Mouse (Mus musculus) olfactory bulb, adult 2 months (tissue): Measurements from ENCODE around the gene Atp5h. TPM values are rescaled to one million over a fixed set of nuclear protein-coding genes. Genes with fewer than 3 reads are reported as not detected.

ENCODE experiments used
- H3K27ac ChIP-seq: fragments of 200-500 bp; 2 replicates; pipeline ENCODE4 v1.5.1; 2012; ENCODE audit warnings: low read depth, low read length; ENCODE audit not compliant: insufficient read depth
- H3K4me1 ChIP-seq: fragments of 200-500 bp; 2 replicates; pipeline ENCODE4 v1.6.1; 2012; ENCODE audit warnings: low read length; ENCODE audit not compliant: control insufficient read depth, insufficient read depth
- H3K4me3 ChIP-seq: fragments of 200-500 bp; 2 replicates; pipeline ENCODE4 v1.5.1; 2012; ENCODE audit warnings: mild to moderate bottlenecking, low read depth, low read length, moderate library complexity; ENCODE audit not compliant: insufficient read depth
- CTCF ChIP-seq: fragments of 200-500 bp; IDR thresholded peaks from 2 replicates; pipeline ENCODE4 v1.5.1; 2012; ENCODE audit warnings: low read depth, mild to moderate bottlenecking, low read length, moderate library complexity; ENCODE audit not compliant: insufficient read depth
- POLR2A ChIP-seq: fragments of 200-500 bp; IDR thresholded peaks from 2 replicates; pipeline ENCODE4 v1.6.1; 2012; ENCODE audit warnings: mild to moderate bottlenecking, low read depth, low read length, moderate library complexity; ENCODE audit not compliant: insufficient read depth
- WGBS: fragments of 180-500 bp; shearing (Covaris S2); methylation state at CpG from one replicate; pipeline ENCODE4 v1.1.7; 2018; 5-methylcytosine and 5-hydroxymethylcytosine counted together
- polyA plus RNA-seq: library from polyadenylated mRNA; stranded (reverse); fragments of >200 nt; gene quantifications from 2 replicates; pipeline ENCODE4 v1.2.4, GENCODE M21; 2012; ENCODE audit warnings: low replicate concordance; ENCODE audit not compliant: missing spikeins, insufficient read depth, insufficient read length

Gene Atp5h
- polyA plus RNA-seq, 1 experiment, result not detected

- H3K4me3 ChIP-seq, result peak overlapping the region; percentile 50
- TF ChIP-seq CTCF (no peak), POLR2A (peak; percentile 40; the same call in 1 of the 2 replicates)
- peak overlapping the region; percentile 61 for H3K27ac ChIP-seq
- H3K4me1 ChIP-seq, result peaks cover 14% of the 10 kb centered on the region
- WGBS, result 1% methylated on average over 30 of the region's 30 CpGs
These were observed 45.7 kb downstream of the Atp5h start for GRCm38 (mm10) chr11:115373805-115374694.

DNA sequence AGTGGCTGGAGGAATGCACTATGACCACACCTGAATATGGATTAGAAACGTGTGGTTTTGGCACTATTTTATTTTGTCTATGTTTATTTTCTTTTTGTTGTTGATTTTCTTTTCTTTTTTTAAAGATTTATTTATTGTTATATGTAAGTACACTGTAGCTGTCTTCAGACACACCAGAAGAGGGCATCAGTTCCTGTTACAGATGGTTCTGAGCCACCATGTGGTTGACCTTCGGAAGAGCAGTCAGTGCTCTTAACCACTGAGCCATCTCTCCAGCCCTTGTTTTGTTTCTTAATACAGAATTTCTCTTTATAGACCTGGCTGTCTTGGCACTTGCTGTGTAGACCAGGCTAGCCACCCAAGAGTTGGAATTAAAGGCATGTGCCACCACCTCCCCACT is 47.0 kb downstream of the Atp5h start:
- H3K27ac ChIP-seq, result no peak overlapping the region
- WGBS, result 52% methylated on average over 2 of the region's 2 CpGs
- no peak overlapping the region for H3K4me3 ChIP-seq
- peaks cover 15% of the 10 kb centered on the region for H3K4me1 ChIP-seq
- TF ChIP-seq POLR2A (no peak), CTCF (no peak)

DNA sequence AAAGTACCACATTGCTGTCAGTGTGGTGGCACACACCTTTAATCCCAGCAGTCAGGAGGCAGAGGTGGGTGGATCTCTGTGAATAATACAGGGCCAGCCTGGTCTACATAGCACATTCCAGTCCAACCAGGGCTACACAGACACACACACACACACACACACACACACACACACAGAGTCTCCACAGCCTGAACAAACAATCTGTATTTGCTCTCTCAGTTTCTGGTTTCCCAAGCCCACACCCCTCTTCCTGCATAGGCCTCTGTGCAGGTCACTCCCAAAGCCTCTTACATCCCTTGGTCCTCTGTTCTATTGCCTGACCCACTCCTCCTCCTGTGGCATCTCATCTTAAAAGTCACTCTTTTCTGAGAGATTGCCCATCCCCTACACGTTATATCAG is 47.7 kb downstream of the Atp5h start:
- Histone ChIP-seq H3K4me1 (peaks cover 17% of the 10 kb centered on the region), H3K27ac (no peak overlapping the region), H3K4me3 (no peak overlapping the region)
- WGBS, result 87% methylated on average over 1 of the region's 1 CpGs
- TF ChIP-seq CTCF, result no peak
- TF ChIP-seq POLR2A, result no peak

DNA sequence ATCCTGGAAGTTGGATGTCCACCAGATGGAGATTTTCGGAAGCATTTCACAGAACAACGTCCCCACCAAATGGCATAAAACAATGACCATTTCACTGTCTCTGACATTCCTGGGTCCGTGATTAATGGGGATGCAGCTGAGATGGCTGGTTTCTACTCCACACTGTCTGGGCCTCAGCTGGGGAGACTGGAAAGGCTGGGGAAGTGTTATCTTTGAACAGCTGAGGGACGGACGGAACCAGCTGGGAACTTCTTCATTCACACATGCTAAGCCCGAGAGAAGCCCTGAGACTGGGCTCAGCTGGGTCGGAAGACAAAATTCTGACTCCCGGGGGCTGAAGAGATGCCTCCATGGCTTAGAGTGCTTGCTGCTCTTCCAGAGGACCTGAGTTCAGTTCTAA is 48.4 kb downstream of the Atp5h start:
- TF ChIP-seq POLR2A (no peak), CTCF (no peak)
- Histone ChIP-seq H3K4me3 (no peak overlapping the region), H3K4me1 (peaks cover 24% of the 10 kb centered on the region), H3K27ac (no peak overlapping the region)
- 84% methylated on average over 8 of the region's 8 CpGs for WGBS

DNA sequence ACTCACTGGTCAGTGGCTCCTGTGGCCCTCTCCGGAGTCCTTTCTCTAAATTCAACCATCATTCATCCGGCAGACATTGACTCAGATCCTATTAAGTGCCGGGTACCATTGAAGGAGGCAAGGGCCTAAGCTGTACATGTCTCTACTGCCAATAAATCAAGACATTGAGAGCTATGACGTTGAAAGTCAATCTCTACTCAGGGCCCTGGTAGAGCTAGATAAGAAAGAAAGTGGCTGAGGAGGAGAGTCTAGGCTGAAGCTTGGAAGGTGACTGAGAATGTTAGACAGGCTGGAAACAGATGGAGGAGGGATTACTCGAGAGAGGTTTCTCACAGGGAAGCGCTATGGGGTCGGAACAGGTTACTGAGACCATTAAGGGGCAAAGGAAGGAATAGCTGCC is 49.4 kb downstream of the Atp5h start:
- Histone ChIP-seq H3K4me1 (peaks cover 30% of the 10 kb centered on the region), H3K4me3 (no peak overlapping the region), H3K27ac (no peak overlapping the region)
- 69% methylated on average over 7 of the region's 7 CpGs for WGBS
- no peak for TF ChIP-seq POLR2A
- TF ChIP-seq CTCF, result no peak

DNA sequence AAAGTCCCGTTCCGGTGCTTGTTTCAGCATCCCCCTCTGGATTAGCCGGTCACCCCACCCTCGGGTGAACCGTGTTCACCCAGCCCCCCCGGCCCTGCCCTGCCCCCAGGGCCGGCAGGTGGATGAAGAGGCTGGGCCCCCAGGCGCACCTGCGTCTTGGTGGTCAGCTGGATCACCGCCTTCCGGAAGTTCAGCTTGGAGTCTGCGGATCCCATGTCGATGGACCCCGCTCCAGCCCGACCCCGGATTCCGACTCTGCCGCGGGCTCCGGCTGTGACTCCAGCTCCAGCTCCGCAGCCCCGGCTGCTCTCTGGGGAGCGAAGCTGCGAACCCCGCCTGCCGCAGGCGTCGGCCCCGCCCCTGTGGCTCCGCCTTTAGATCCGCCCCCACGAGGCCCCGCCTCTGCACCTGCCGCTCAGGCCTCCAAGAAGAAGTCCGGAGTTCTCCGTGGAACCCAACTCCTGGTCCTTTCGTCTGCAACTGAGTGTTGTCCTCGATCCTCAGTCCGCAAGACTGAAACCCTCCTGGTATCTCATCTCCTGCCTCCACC is 52.3 kb downstream of the Atp5h start, which contains the start of gene Hid1:
Hid1 (minus strand) TSS at position 362 of the 550 bp plus-strand sequence.
- peak within 1 kb of the TSS; percentile 88 for H3K4me3 ChIP-seq
- WGBS, result 1% methylated on average over 39 of the region's 39 CpGs
- peak within 1 kb of the TSS; percentile 84 for H3K27ac ChIP-seq
- peaks cover 24% of the 10 kb centered on the region for H3K4me1 ChIP-seq
- no peak for TF ChIP-seq CTCF
- TF ChIP-seq POLR2A, result peak; percentile 96

GRCm38 (mm10) chr11:115366706-115367394 is 52.9 kb downstream of the Atp5h start:
- WGBS, result under 1% methylated on average over 28 of the region's 28 CpGs
- Histone ChIP-seq H3K4me3 (peak overlapping the region; percentile 88), H3K4me1 (peaks cover 24% of the 10 kb centered on the region), H3K27ac (peak overlapping the region; percentile 84)
- TF ChIP-seq POLR2A, result no peak
- TF ChIP-seq CTCF, result no peak

DNA sequence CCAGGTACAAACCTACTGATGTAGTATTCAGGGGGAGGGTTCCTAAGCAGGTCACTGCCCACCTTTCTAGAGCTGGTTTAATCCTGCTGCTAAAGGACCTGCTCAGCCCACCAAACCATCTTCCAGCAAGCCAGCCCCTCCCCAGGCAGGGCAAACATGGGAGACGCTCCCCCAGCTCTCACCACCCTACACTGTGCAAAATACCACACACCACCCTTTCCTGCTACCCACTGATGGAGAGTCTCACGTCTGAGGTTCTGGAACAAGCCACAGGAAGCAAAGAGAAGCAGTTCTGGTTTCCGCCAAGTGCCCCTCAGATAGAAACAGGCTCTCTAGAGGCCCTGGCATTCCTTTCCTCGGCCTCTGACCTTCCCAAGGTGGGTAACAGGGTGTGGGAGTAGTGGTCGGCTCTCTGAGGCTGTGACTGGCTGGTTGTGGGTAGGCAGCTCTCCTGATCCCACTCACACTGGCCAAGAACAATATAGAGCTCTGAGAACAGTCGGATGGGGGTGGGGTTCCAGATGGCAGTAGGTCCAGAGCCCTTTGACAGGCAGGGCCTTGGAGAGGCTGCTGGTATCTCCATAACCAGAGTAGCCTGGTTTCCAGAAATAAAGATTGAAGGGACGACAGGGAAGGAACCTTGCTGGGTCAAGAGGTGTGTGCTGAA is 53.6 kb downstream of the Atp5h start:
- TF ChIP-seq POLR2A (no peak), CTCF (no peak)
- peak overlapping the region; percentile 88 for H3K4me3 ChIP-seq
- WGBS, result 41% methylated on average over 7 of the region's 7 CpGs
- H3K27ac ChIP-seq, result no peak overlapping the region
- H3K4me1 ChIP-seq, result peaks cover 24% of the 10 kb centered on the region

Other genes with a start within 250 kb of the Atp5h start
- gene Tmem104, start 232.5 kb downstream of the Atp5h start, polyA plus RNA-seq, result not detected in 2 replicates
- gene Nat9, start 232.1 kb downstream of the Atp5h start, polyA plus RNA-seq, result not detected in 2 replicates
- gene Grin2c, start 152.7 kb downstream of the Atp5h start, polyA plus RNA-seq, result not detected in 2 replicates
- not detected in 2 replicates for gene Fdxr, start 142.9 kb downstream of the Atp5h start, polyA plus RNA-seq
- gene Fads6, start 122.3 kb downstream of the Atp5h start, polyA plus RNA-seq, result not detected in 2 replicates
- gene Otop2, start 112.8 kb downstream of the Atp5h start, polyA plus RNA-seq, result not detected in 2 replicates
- not detected in 2 replicates for gene Ush1g, start 97.9 kb downstream of the Atp5h start, polyA plus RNA-seq
- not detected in 2 replicates for gene Otop3, start 85.2 kb downstream of the Atp5h start, polyA plus RNA-seq
- gene Hid1, start 52.2 kb downstream of the Atp5h start, polyA plus RNA-seq, result not detected in 2 replicates
- gene Cdr2l, start 38.0 kb downstream of the Atp5h start, polyA plus RNA-seq, result not detected in 2 replicates
- not detected in 2 replicates for gene Mrpl58, start 16.2 kb downstream of the Atp5h start, polyA plus RNA-seq
- gene Kctd2, start 166 bp upstream of the Atp5h start, polyA plus RNA-seq, result not detected in 2 replicates
- not detected in 2 replicates for gene Trim80, start 20.6 kb upstream of the Atp5h start, polyA plus RNA-seq
- not detected in 2 replicates for gene Slc16a5, start 42.5 kb upstream of the Atp5h start, polyA plus RNA-seq
- gene Armc7, start 55.7 kb upstream of the Atp5h start, polyA plus RNA-seq, result not detected in 2 replicates
- not detected in 2 replicates for gene Nt5c, start 71.9 kb upstream of the Atp5h start, polyA plus RNA-seq
- not detected in 2 replicates for gene Jpt1, start 94.4 kb upstream of the Atp5h start, polyA plus RNA-seq
- 478 TPM in 1 of 2 replicates, not detected in the other for gene Sumo2, start 116.3 kb upstream of the Atp5h start, polyA plus RNA-seq
- gene Nup85, start 144.5 kb upstream of the Atp5h start, polyA plus RNA-seq, result not detected in 2 replicates
- gene Mrps7, start 184.0 kb upstream of the Atp5h start, polyA plus RNA-seq, result not detected in 2 replicates
- gene Gga3, start 184.1 kb upstream of the Atp5h start, polyA plus RNA-seq, result 79.7 TPM in 1 of 2 replicates, not detected in the other
- gene Mif4gd, start 193.0 kb upstream of the Atp5h start, polyA plus RNA-seq, result not detected in 2 replicates
- gene Slc25a19, start 208.3 kb upstream of the Atp5h start, polyA plus RNA-seq, result not detected in 2 replicates